Mouse (Mus musculus) neutrophil, adult 5-6 weeks (primary cell): ENCODE data around the gene Brat1. TPM values are rescaled to one million over a fixed set of nuclear protein-coding genes. Genes with fewer than 3 reads are reported as not detected.

Source experiments
- ATAC-seq: fragments of 151-379, 151-347 bp; 2 replicates; pipeline ENCODE4 v1.8.0; 2017; ENCODE audit warnings: mild to moderate bottlenecking, moderate TSS enrichment; ENCODE audit not compliant: insufficient number of reproducible peaks, poor library complexity, low FRiP score, severe bottlenecking; ENCODE audit errors: extremely low read depth
- total RNA-seq: library from RNA; stranded (forward); fragments of 200-1000 nt; gene quantifications from 2 replicates; pipeline ENCODE4 v1.2.3, GENCODE M21; 2017

Gene Brat1
- total RNA-seq, 1 experiment from 2014 or later, result 23.6 TPM

- ATAC-seq, result peak; percentile 57
Measured at GRCm38 (mm10) chr5:140735297-140735696, 30.5 kb downstream of the Brat1 start.

- no peak for ATAC-seq
Measured at GRCm38 (mm10) chr5:140736166-140736565, 31.4 kb downstream of the Brat1 start.

DNA sequence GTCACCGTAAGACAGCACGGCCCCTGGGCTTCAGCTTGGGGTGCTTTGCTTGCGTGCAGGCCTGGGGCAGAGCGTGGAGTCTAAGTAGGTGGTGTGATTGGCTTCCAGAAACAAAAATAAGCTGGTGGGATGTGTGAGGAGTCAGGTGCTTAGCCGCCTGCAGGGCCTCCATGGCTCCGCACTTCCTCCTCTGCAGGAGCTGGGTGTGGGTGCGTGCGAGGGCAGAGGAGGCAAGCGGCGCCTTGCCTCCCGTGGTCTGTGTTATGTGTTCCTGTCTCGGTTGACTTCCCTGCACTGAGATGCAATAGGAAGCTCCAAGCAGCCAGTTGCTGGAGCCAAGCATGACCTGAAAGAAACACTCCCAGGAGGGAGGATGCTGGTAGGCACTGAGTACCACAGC lies 35.0 kb downstream of the Brat1 start:
- ATAC-seq, result no peak

- no peak for ATAC-seq
Measured at GRCm38 (mm10) chr5:140741040-140741439, 36.2 kb downstream of the Brat1 start.

DNA sequence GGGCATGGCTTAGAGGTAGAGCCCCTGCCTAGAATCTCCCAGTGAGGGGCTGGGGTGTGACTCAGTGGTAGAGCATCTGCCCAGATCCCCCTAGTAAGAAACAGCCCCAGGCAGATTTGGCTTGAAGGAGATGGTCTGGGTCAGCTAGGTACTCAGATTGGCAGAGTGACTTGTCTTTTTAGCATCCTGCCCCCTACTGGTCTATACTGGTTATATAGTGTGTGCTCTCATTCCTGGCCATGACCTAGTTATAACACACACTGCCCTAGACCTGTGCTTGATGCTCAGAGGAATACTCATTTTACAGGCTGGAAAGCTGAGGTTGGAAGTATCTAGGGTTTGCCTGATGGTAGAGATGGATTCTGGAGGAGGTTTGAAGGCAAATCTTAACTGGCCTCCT lies 37.1 kb downstream of the Brat1 start:
- peak; percentile 68 for ATAC-seq

- ATAC-seq, result no peak
Measured at GRCm38 (mm10) chr5:140743706-140744131, 38.9 kb downstream of the Brat1 start.

GRCm38 (mm10) chr5:140748425-140748824 lies 43.6 kb downstream of the Brat1 start:
- ATAC-seq, result no peak

DNA sequence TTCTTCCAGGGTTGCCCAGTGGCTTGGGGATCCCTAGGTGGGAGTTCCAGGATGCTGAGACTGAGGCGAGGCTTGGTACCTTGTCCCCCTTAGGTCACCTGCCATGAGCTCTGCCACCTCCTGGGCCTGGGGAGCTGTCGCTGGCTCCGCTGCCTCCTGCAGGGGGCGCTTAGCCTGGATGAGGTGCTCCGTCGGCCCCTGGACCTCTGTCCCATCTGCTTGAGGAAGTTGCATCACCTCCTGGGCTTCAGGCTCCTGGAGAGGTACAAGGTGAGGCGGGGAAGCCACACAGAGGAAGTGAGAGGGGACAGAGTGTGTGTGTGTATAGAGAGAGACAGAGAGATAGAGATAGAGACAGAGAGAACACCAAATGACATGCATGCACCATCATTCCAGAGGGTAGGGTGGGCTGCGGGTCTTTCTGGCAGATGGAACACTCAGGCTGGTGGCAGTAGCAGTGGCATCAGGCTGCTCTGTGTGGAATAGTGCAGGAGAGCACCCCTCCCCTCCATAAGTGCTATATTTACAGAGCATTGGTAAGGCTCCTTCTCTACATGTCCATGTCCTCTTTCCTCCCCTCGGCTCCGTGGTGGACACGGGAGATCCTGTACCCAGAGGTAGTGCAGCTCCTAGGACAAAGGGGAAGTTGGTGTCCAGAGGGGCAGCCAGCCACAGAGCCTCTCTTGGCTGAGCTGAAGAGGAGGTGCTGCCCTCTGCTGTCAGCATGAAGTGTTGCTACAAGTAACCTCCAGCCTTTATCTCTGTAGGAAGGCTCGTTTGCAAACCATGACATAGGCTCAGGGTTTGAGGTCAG lies 44.5 kb downstream of the Brat1 start:
- peak; percentile 81 for ATAC-seq

- no peak for ATAC-seq
Measured at GRCm38 (mm10) chr5:140750925-140751324, 46.1 kb downstream of the Brat1 start.

DNA sequence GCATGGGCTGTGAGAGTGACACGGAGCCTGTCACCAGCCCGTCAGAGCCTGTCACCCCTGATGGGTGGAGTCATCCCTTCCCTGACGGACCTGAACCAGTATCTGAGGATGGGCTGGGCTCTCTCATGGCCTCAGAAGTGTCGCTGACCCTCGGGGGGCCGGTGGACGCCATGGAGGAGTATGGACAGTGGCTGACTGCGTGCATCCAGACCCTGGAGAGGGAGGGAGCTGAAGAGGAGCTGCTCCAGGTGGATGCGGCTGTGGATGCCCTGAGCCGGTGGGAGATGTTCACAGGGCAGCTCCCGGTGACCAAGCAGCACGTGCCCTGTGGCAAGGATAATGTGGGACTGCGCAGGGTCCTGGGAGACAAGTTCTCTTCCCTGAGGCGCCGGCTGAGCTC lies 47.2 kb downstream of the Brat1 start:
- no peak for ATAC-seq

- no peak for ATAC-seq
Measured at GRCm38 (mm10) chr5:140752639-140753038, 47.8 kb downstream of the Brat1 start.

DNA sequence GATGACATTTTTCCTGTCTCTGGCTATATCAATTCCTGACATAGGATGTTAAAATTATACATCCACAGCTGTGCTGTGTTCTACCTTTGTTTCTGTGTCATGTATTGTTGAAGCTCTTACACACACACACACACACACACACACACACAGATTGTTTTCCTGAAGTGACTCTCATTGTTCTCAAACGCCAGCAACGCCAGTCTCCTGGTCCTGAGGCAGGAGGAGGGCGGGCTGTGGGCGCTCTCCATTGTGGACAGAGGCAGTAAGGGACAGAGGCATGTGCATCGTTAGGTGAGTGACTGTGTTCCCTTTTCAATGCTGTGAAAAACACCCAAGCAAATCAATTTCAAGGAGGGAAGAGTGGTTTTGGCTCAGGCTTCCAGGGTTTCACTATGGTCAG lies 48.4 kb downstream of the Brat1 start:
- no peak for ATAC-seq

DNA sequence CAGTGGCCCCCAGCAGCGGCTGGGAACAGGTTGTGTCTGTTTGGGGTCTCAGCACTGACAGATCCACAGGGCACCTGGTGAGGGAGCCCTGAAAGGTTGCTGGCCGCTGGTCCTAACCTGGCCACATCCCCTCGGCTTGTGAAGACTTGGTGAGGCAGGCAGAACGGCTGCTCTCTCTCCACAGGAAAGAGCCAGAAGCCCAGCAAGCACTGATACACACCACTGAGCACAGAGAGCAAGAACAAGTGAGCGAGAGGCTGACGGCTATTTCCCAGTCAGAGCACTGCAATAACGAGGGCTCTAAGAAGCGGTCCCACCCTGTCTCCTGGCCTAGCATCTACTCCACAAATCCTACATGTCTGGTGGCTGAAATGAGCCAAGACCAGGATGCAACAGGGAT lies 54.1 kb downstream of the Brat1 start:
- ATAC-seq, result no peak

- peak; percentile 13; the same call in 1 of the 2 replicates for ATAC-seq
Measured at GRCm38 (mm10) chr5:140762540-140762939, 57.7 kb downstream of the Brat1 start.

- no peak for ATAC-seq
Measured at GRCm38 (mm10) chr5:140764921-140765613, 60.3 kb downstream of the Brat1 start.

GRCm38 (mm10) chr5:140766566-140766965 lies 61.8 kb downstream of the Brat1 start:
- no peak for ATAC-seq

DNA sequence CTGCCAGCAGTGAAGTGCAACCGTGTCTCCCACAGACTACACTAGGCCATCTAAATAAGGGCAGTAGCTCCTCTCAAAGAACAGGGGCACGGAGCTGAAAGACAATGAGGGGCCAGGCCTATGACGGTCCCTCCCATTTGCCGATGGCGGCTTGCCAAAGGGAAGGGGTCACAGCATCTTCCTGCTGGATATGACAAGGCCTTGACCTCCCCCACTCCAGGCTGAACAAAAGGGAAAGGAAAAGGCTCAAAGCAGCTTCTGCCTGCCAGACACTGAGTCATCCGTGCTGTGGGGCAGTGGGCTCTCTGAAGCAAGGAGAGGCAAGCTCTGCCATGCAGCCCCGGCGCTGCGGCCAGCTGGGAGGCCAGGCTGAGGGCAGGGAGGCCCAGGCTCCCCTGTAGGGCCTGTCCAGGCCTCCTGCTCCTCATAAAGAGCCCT lies 62.9 kb downstream of the Brat1 start:
- no peak for ATAC-seq

GRCm38 (mm10) chr5:140768333-140768732 lies 63.5 kb downstream of the Brat1 start:
- ATAC-seq, result no peak
